Mouse (Mus musculus) CH12.LX (cell line): ENCODE results near the gene Capn13. TPM values are rescaled to one million over a fixed set of nuclear protein-coding genes. Genes with fewer than 3 reads are reported as not detected.

Experiments
- DNase-seq: peaks from one replicate; pipeline ENCODE4 v3.0.0-alpha.2; 2013; ENCODE audit errors: extremely low read depth
- H3K27ac ChIP-seq: 2 replicates; pipeline ENCODE4 v1.5.1; 2012; ENCODE audit warnings: low read depth, mild to moderate bottlenecking, control low read depth, moderate library complexity; ENCODE audit not compliant: insufficient read depth
- H3K27me3 ChIP-seq: replicated peaks from 2 replicates; pipeline ENCODE3; 2012; ENCODE audit warnings: inconsistent platforms
- H3K36me3 ChIP-seq, 2 experiments: replicated peaks in 1 of 2; 2 replicates each; pipeline versions ENCODE3 to v1.6.1; 2012; ENCODE audit warnings: inconsistent platforms in 1 of 2, low read length in 1 of 2, mild to moderate bottlenecking in 1 of 2, mixed read lengths in 1 of 2, moderate library complexity in 1 of 2; ENCODE audit not compliant: control insufficient read depth in 1 of 2, insufficient read depth in 1 of 2
- H3K4me1 ChIP-seq, 2 experiments: 2 replicates each; pipeline ENCODE4 v1.6.1; 2012; ENCODE audit warnings: inconsistent platforms in 1 of 2, moderate library complexity in 1 of 2; ENCODE audit not compliant: insufficient read depth in 2 of 2, control insufficient read depth in 1 of 2
- H3K4me2 ChIP-seq: 2 replicates; pipeline ENCODE4 v1.6.1; 2012; ENCODE audit warnings: low read depth, mild to moderate bottlenecking, control low read depth; ENCODE audit not compliant: poor library complexity, insufficient read depth, severe bottlenecking
- H3K4me3 ChIP-seq, 3 experiments: fragments of 150-350 bp in 1 of 3; sonication (generic) in 1 of 3; replicated peaks in 1 of 3; 2 replicates each; pipeline versions ENCODE3 to v1.5.1; 2011 to 2012; ENCODE audit warnings: low read depth in 2 of 3, low read length in 2 of 3, mild to moderate bottlenecking in 2 of 3, moderate library complexity in 2 of 3, control low read depth in 1 of 3, improper control_type of control experiment in 1 of 3, inconsistent platforms in 1 of 3, mixed read lengths in 1 of 3; ENCODE audit not compliant: poor library complexity in 1 of 3
- H3K79me2 ChIP-seq: replicated peaks from 2 replicates; pipeline ENCODE4 v1.6.1; 2012; ENCODE audit warnings: mild to moderate bottlenecking, moderate library complexity; ENCODE audit not compliant: control insufficient read depth, poor library complexity, insufficient read depth, severe bottlenecking; ENCODE audit errors: extremely low read depth
- H3K9ac ChIP-seq: 2 replicates; pipeline ENCODE4 v1.6.1; 2012; ENCODE audit warnings: low read depth, mild to moderate bottlenecking, control low read depth, moderate library complexity; ENCODE audit not compliant: insufficient read depth
- H3K9me3 ChIP-seq: replicated peaks from 2 replicates; pipeline ENCODE3; 2012; ENCODE audit warnings: low read length, inconsistent platforms, mixed read lengths
- CHD1 ChIP-seq: IDR thresholded peaks from 2 replicates; pipeline ENCODE4 v1.6.1; 2012; ENCODE audit warnings: low read depth, low read length, improper control_type of control experiment, inconsistent platforms
- CHD2 ChIP-seq: IDR thresholded peaks from 2 replicates; pipeline ENCODE4 v1.6.1; 2011; ENCODE audit warnings: low read length, improper control_type of control experiment
- CTCF ChIP-seq, 2 experiments: IDR thresholded peaks in 1 of 2; conservative IDR thresholded peaks in 1 of 2; 2 replicates each; pipeline ENCODE4 v1.5.1; 2011 to 2012; ENCODE audit warnings: low read depth in 2 of 2, low read length in 2 of 2, improper control_type of control experiment in 1 of 2, inconsistent platforms in 1 of 2, mild to moderate bottlenecking in 1 of 2, moderate library complexity in 1 of 2
- E2F4 ChIP-seq: IDR thresholded peaks from 2 replicates; pipeline ENCODE4 v1.6.1; 2011; ENCODE audit warnings: low read depth, low read length, improper control_type of control experiment; ENCODE audit not compliant: insufficient replicate concordance
- ELF1 ChIP-seq: IDR thresholded peaks from 2 replicates; pipeline ENCODE4 v1.6.1; 2014; ENCODE audit warnings: low read depth, mild to moderate bottlenecking, inconsistent platforms, low read length, improper control_type of control experiment
- EP300 ChIP-seq: IDR thresholded peaks from 2 replicates; pipeline ENCODE4 v1.6.1; 2011; ENCODE audit warnings: low read length, improper control_type of control experiment
- GABPA ChIP-seq: IDR thresholded peaks from 2 replicates; pipeline ENCODE4 v1.6.1; 2012; ENCODE audit warnings: low read depth, low read length, improper control_type of control experiment, inconsistent platforms; ENCODE audit not compliant: insufficient replicate concordance
- HCFC1 ChIP-seq: IDR thresholded peaks from 2 replicates; pipeline ENCODE4 v1.6.1; 2012; ENCODE audit warnings: low read depth, mild to moderate bottlenecking, inconsistent platforms, low read length, improper control_type of control experiment
- JUN ChIP-seq: IDR thresholded peaks from 2 replicates; pipeline ENCODE4 v1.6.1; 2011; ENCODE audit warnings: low read depth, mild to moderate bottlenecking, low read length, improper control_type of control experiment, moderate library complexity; ENCODE audit not compliant: insufficient read depth
- JUND ChIP-seq: conservative IDR thresholded peaks from 2 replicates; pipeline ENCODE4 v1.6.1; 2011; ENCODE audit warnings: low read depth, low read length, improper control_type of control experiment
- KAT2A ChIP-seq: IDR thresholded peaks from 2 replicates; pipeline ENCODE4 v1.6.1; 2012; ENCODE audit warnings: low read length, improper control_type of control experiment, inconsistent platforms; ENCODE audit not compliant: insufficient replicate concordance
- MAFK ChIP-seq: IDR thresholded peaks from 2 replicates; pipeline ENCODE4 v1.6.1; 2011; ENCODE audit warnings: low read length, improper control_type of control experiment; ENCODE audit not compliant: insufficient replicate concordance
- MAZ ChIP-seq: IDR thresholded peaks from 2 replicates; pipeline ENCODE4 v1.6.1; 2012; ENCODE audit warnings: low read depth, mild to moderate bottlenecking, inconsistent platforms, low read length, improper control_type of control experiment, moderate library complexity
- MYC ChIP-seq: IDR thresholded peaks from 2 replicates; pipeline ENCODE4 v1.6.1; 2011; ENCODE audit warnings: low read depth, mild to moderate bottlenecking, improper control_type of control experiment, low read length
- NRF1 ChIP-seq: IDR thresholded peaks from 2 replicates; pipeline ENCODE4 v1.6.1; 2014; ENCODE audit warnings: low read depth, mild to moderate bottlenecking, inconsistent platforms, low read length, improper control_type of control experiment, moderate library complexity
- PAX5 ChIP-seq: IDR thresholded peaks from 2 replicates; pipeline ENCODE4 v1.6.1; 2012; ENCODE audit warnings: low read length, inconsistent platforms, mixed read lengths
- POLR2A ChIP-seq: IDR thresholded peaks from 2 replicates; pipeline ENCODE4 v1.6.1; 2011; ENCODE audit warnings: low read depth, mild to moderate bottlenecking, improper control_type of control experiment, low read length
- POLR2AphosphoS2 ChIP-seq: IDR thresholded peaks from 2 replicates; pipeline ENCODE4 v1.6.1; 2011; ENCODE audit warnings: low read depth, low read length, improper control_type of control experiment
- RCOR1 ChIP-seq: conservative IDR thresholded peaks from 2 replicates; pipeline ENCODE4 v1.6.1; 2012; ENCODE audit warnings: low read depth, mild to moderate bottlenecking, inconsistent platforms, low read length, improper control_type of control experiment
- SIN3A ChIP-seq: IDR thresholded peaks from 2 replicates; pipeline ENCODE4 v1.6.1; 2012; ENCODE audit warnings: low read length, improper control_type of control experiment, inconsistent platforms
- SMC3 ChIP-seq: IDR thresholded peaks from 2 replicates; pipeline ENCODE4 v1.6.1; 2011; ENCODE audit warnings: low read depth, low read length, improper control_type of control experiment
- TBP ChIP-seq: conservative IDR thresholded peaks from 2 replicates; pipeline ENCODE4 v1.6.1; 2011; ENCODE audit warnings: low read depth, low read length, improper control_type of control experiment
- USF1 ChIP-seq: IDR thresholded peaks from 2 replicates; pipeline ENCODE4 v1.6.1; 2014; ENCODE audit warnings: low read depth, mild to moderate bottlenecking, inconsistent platforms, low read length, improper control_type of control experiment
- USF2 ChIP-seq: conservative IDR thresholded peaks from 2 replicates; pipeline ENCODE4 v1.6.1; 2011; ENCODE audit warnings: low read depth, low read length, improper control_type of control experiment
- ZNF384 ChIP-seq: IDR thresholded peaks from 2 replicates; pipeline ENCODE4 v1.6.1; 2012; ENCODE audit warnings: low read depth, low read length, improper control_type of control experiment, inconsistent platforms
- dilution Hi-C: fragments of 300-500 bp; cut with MboI; formaldehyde crosslinking; loops from 2 replicates; pipeline ENCODE4 v1.14.3; 2020; ENCODE audit warnings: low sequenced_read_pairs; ENCODE audit not compliant: extremely low pct_unique_long_range_greater_than_20kb, extremely low pct_ligation_motif_present
- in situ Hi-C: fragments of 300-500 bp; cut with MboI; formaldehyde crosslinking; loops from 3 replicates; pipeline ENCODE4 v1.14.3; 2019; ENCODE audit warnings: low sequenced_read_pairs, low pct_ligation_motif_present, low pct_unique_long_range_greater_than_20kb, mixed read lengths
- polyA plus RNA-seq: library from polyadenylated mRNA; unstranded; fragments of >175 nt; gene quantifications from 2 replicates; pipeline ENCODE4 v1.2.1, GENCODE M21; 2012; ENCODE audit warnings: low read depth; ENCODE audit not compliant: insufficient read length
- total RNA-seq, 2 experiments: library from RNA; depleted of rRNA; stranded (reverse); fragments of 300-350 nt in 1 of 2; fragments of >200 nt in 1 of 2; gene quantifications; 2 replicates each; pipeline ENCODE4 v1.2.3; 2012 to 2014

The Capn13 gene
- total and polyA plus RNA-seq, 3 experiments: not detected

GRCm38 (mm10) chr17:73311491-73311890, 89.2 kb downstream of the Capn13 start:
- H3K9ac ChIP-seq: no peak overlapping the region
- no peaks in the 10 kb centered on the region for H3K79me2 ChIP-seq
- H3K27ac ChIP-seq: no peak overlapping the region
- peaks cover 2% of the 10 kb centered on the region for H3K27me3 ChIP-seq
- H3K4me1 ChIP-seq: no peaks in the 10 kb centered on the region
- no peak overlapping the region for H3K4me2 ChIP-seq
- H3K9me3 ChIP-seq: no peaks in the 10 kb centered on the region
- dilution Hi-C loops: no loop called here
- in situ Hi-C loops: no loop called here
- DNase-seq: no peak
- no peak overlapping the region for H3K4me3 ChIP-seq
- TF ChIP-seq MAZ: no peak
- no peak for TF ChIP-seq ZNF384
- no peak for TF ChIP-seq HCFC1
- TF ChIP-seq MYC: no peak
- no peak for TF ChIP-seq SIN3A
- TF ChIP-seq SMC3: no peak
- TF ChIP-seq JUND: no peak
- no peak for TF ChIP-seq USF2
- TF ChIP-seq TBP: no peak
- no peak for TF ChIP-seq RCOR1
- no peak for TF ChIP-seq EP300
- no peak for TF ChIP-seq CTCF (conservative IDR thresholded peaks at IDR 0.05 in 1 of 2, IDR thresholded peaks at IDR 0.05 in 1 of 2; ENCODE audit: low read depth in 2 of 2, low read length in 2 of 2)
- TF ChIP-seq CHD2: no peak
- no peak for TF ChIP-seq POLR2AphosphoS2
- no peak for TF ChIP-seq NRF1
- no peak for TF ChIP-seq POLR2A
- no peak for TF ChIP-seq KAT2A
- no peak for TF ChIP-seq ELF1
- no peak for TF ChIP-seq PAX5
- H3K36me3 ChIP-seq: no peaks in the 10 kb centered on the region

- TF ChIP-seq USF1 (no peak), PAX5 (no peak), GABPA (no peak), MAFK (no peak), E2F4 (no peak), SIN3A (no peak), CHD1 (no peak), JUN (no peak), USF2 (no peak)
- Histone ChIP-seq H3K9me3 (no peaks in the 10 kb centered on the region), H3K4me1 (no peaks in the 10 kb centered on the region), H3K36me3 (no peaks in the 10 kb centered on the region), H3K27me3 (peaks cover 2% of the 10 kb centered on the region), H3K4me2 (no peak overlapping the region), H3K9ac (no peak overlapping the region), H3K27ac (no peak overlapping the region), H3K79me2 (no peaks in the 10 kb centered on the region), H3K4me3 (no peak overlapping the region)
- in situ Hi-C loops: loop anchor here (5.0 kb wide), 2 partner anchors 444 to 574 kb away; no protein-coding TSS in a partner anchor
- dilution Hi-C loops: no loop called here
- no peak for DNase-seq
These were observed 92.0 kb downstream of the Capn13 start for GRCm38 (mm10) chr17:73308691-73309090.
